Mouse (Mus musculus) spleen, adult 18-20 months (tissue): ENCODE data around the gene Whrn.

Source experiments
- DNase-seq, 2 experiments: peaks; one replicate each; pipeline ENCODE4 v3.0.0; 2022; ENCODE audit warnings: mixed read lengths in 2 of 2

Gene Whrn

GRCm38 (mm10) chr4:63444362-63445066 is 51.3 kb downstream of the Whrn start:
- no peak for DNase-seq

GRCm38 (mm10) chr4:63443101-63443500 is 52.7 kb downstream of the Whrn start:
- DNase-seq: no peak

- DNase-seq: no peak
These were observed 54.2 kb downstream of the Whrn start for GRCm38 (mm10) chr4:63441616-63442015.

- DNase-seq: no peak
These were observed 55.5 kb downstream of the Whrn start for GRCm38 (mm10) chr4:63440262-63440661.

GRCm38 (mm10) chr4:63437968-63438367 is 57.8 kb downstream of the Whrn start:
- no peak for DNase-seq

- no peak for DNase-seq
These were observed 58.5 kb downstream of the Whrn start for GRCm38 (mm10) chr4:63437119-63437815.

- no peak for DNase-seq
These were observed 60.4 kb downstream of the Whrn start for GRCm38 (mm10) chr4:63435402-63435801.

GRCm38 (mm10) chr4:63431098-63431497 is 64.7 kb downstream of the Whrn start:
- no peak for DNase-seq

- DNase-seq: no peak
These were observed 65.4 kb downstream of the Whrn start for GRCm38 (mm10) chr4:63430357-63430756.

GRCm38 (mm10) chr4:63426308-63426707 is 69.5 kb downstream of the Whrn start:
- no peak for DNase-seq

GRCm38 (mm10) chr4:63423811-63424210 is 72.0 kb downstream of the Whrn start:
- DNase-seq: no peak

GRCm38 (mm10) chr4:63423231-63423630 is 72.6 kb downstream of the Whrn start:
- no peak for DNase-seq

- DNase-seq: no peak
These were observed 75.5 kb downstream of the Whrn start for GRCm38 (mm10) chr4:63420143-63420920.

GRCm38 (mm10) chr4:63418270-63418669 is 77.5 kb downstream of the Whrn start:
- no peak for DNase-seq

GRCm38 (mm10) chr4:63417318-63417957 is 78.4 kb downstream of the Whrn start:
- peak; percentile 44 to 78 for DNase-seq

- peak in 1 of 2 experiments; percentile 27 for DNase-seq
These were observed 80.8 kb downstream of the Whrn start for GRCm38 (mm10) chr4:63414951-63415350.

GRCm38 (mm10) chr4:63411222-63411621 is 84.6 kb downstream of the Whrn start:
- DNase-seq: no peak

- DNase-seq: peak; percentile 90 to 94
These were observed 85.2 kb downstream of the Whrn start for GRCm38 (mm10) chr4:63410583-63410934.

- peak; percentile 66 to 67 for DNase-seq
These were observed 85.7 kb downstream of the Whrn start for GRCm38 (mm10) chr4:63409908-63410582.

GRCm38 (mm10) chr4:63409317-63409907 is 86.4 kb downstream of the Whrn start:
- peak in 1 of 2 experiments; percentile 40 for DNase-seq

- DNase-seq: peak; percentile 58 to 76
These were observed 87.1 kb downstream of the Whrn start for GRCm38 (mm10) chr4:63408649-63409048.

- DNase-seq: no peak
These were observed 87.5 kb downstream of the Whrn start for GRCm38 (mm10) chr4:63408247-63408646.
